Mouse (Mus musculus): ENCODE measurements around the gene Atad3a. TPM values are rescaled to one million over a fixed set of nuclear protein-coding genes. Genes with fewer than 3 reads are reported as not detected.

The Atad3a gene
- total RNA-seq, 1 experiment: 169 TPM

GRCm38 (mm10) chr4:155774280-155774754 is 13.4 kb upstream of the Atad3a start, which contains the start of gene Vwa1:
Vwa1 (minus strand) TSS chr4:155774698.
- Histone ChIP-seq H3K27ac (ENCODE audit: insufficient read depth, low read depth, low read length, poor library complexity, severe bottlenecking) (no peak within 1 kb of the TSS), H3K4me3 (ENCODE audit: insufficient read depth in 1 of 2, low read depth in 1 of 2, low read length in 2 of 2, poor library complexity in 1 of 2, severe bottlenecking in 1 of 2) (peak within 1 kb of the TSS; percentile 49 to 57), H3K4me1 (ENCODE audit: control insufficient read depth in 2 of 2, insufficient read depth in 2 of 2, low read length in 2 of 2, poor library complexity in 1 of 2) (peaks cover 9 to 22% of the 10 kb centered on the region in 2 experiments; a peak in 3 of 4 replicates), H3K9me3 (ENCODE audit: control insufficient read depth, insufficient read depth, low read depth, low read length) (no peaks in the 10 kb centered on the region), H3K36me3 (ENCODE audit: control insufficient read depth, insufficient read depth, low read length, poor library complexity, severe bottlenecking) (no peaks in the 10 kb centered on the region), H3K9ac (ENCODE audit: insufficient read depth, low read depth, low read length, poor library complexity, severe bottlenecking) (0 out of 2 replicates have a peak within 1 kb of the TSS, but pooled peaks have one; percentile 9)
- TF ChIP-seq ZC3H11A (IDR thresholded peaks at IDR 0.05; ENCODE audit: borderline replicate concordance, low read depth, low read length) (no peak), CHD2 (IDR thresholded peaks at IDR 0.05; ENCODE audit: low read depth, low read length) (no peak), HCFC1 (IDR thresholded peaks at IDR 0.05; ENCODE audit: borderline replicate concordance, insufficient read depth, low read length) (no peak), MAFK (IDR thresholded peaks at IDR 0.05; ENCODE audit: insufficient read depth, low read depth, low read length) (no peak)
- in situ Hi-C loops (cut with MboI; ENCODE audit: low sequenced_read_pairs in 2 of 2, unreplicated experiment in 2 of 2): no loop called here
- peak; percentile 78 for DNase-seq (ENCODE audit: low read depth, low spot score)

- in situ Hi-C loops (cut with MboI; ENCODE audit: low sequenced_read_pairs in 2 of 2, unreplicated experiment in 2 of 2): no loop called here
- H3K4me1 ChIP-seq (ENCODE audit: control insufficient read depth in 2 of 2, insufficient read depth in 2 of 2, low read length in 2 of 2, poor library complexity in 1 of 2): peaks cover 9 to 22% of the 10 kb centered on the region in 2 experiments; a peak in 3 of 4 replicates
- TF ChIP-seq MAFK (IDR thresholded peaks at IDR 0.05; ENCODE audit: insufficient read depth, low read depth, low read length) (no peak), HCFC1 (IDR thresholded peaks at IDR 0.05; ENCODE audit: borderline replicate concordance, insufficient read depth, low read length) (no peak), ZNF384 (IDR thresholded peaks at IDR 0.05; ENCODE audit: low read depth, low read length) (no peak), CHD2 (IDR thresholded peaks at IDR 0.05; ENCODE audit: low read depth, low read length) (no peak)
- no peak overlapping the region for H3K27ac ChIP-seq (ENCODE audit: insufficient read depth, low read depth, low read length, poor library complexity, severe bottlenecking)
- no peaks in the 10 kb centered on the region for H3K9me3 ChIP-seq (ENCODE audit: control insufficient read depth, insufficient read depth, low read depth, low read length)
- no peaks in the 10 kb centered on the region for H3K36me3 ChIP-seq (ENCODE audit: control insufficient read depth, insufficient read depth, low read length, poor library complexity, severe bottlenecking)
- no peak for DNase-seq (ENCODE audit: low read depth, low spot score)
- H3K9ac ChIP-seq (ENCODE audit: insufficient read depth, low read depth, low read length, poor library complexity, severe bottlenecking): no peak overlapping the region
- peak overlapping the region; percentile 49 to 57; a peak in 2 of 4 replicates for H3K4me3 ChIP-seq (ENCODE audit: insufficient read depth in 1 of 2, low read depth in 1 of 2, low read length in 2 of 2, poor library complexity in 1 of 2, severe bottlenecking in 1 of 2)
Observed at GRCm38 (mm10) chr4:155773335-155774078, 12.6 kb upstream of the Atad3a start.

GRCm38 (mm10) chr4:155772786-155773185 is 11.9 kb upstream of the Atad3a start:
- Histone ChIP-seq H3K4me1 (ENCODE audit: control insufficient read depth in 2 of 2, insufficient read depth in 2 of 2, low read length in 2 of 2, poor library complexity in 1 of 2) (peaks cover 9 to 22% of the 10 kb centered on the region in 2 experiments; a peak in 3 of 4 replicates), H3K36me3 (ENCODE audit: control insufficient read depth, insufficient read depth, low read length, poor library complexity, severe bottlenecking) (no peaks in the 10 kb centered on the region), H3K27ac (ENCODE audit: insufficient read depth, low read depth, low read length, poor library complexity, severe bottlenecking) (no peak overlapping the region), H3K4me3 (ENCODE audit: insufficient read depth in 1 of 2, low read depth in 1 of 2, low read length in 2 of 2, poor library complexity in 1 of 2, severe bottlenecking in 1 of 2) (no peak overlapping the region), H3K9ac (ENCODE audit: insufficient read depth, low read depth, low read length, poor library complexity, severe bottlenecking) (no peak overlapping the region), H3K9me3 (ENCODE audit: control insufficient read depth, insufficient read depth, low read depth, low read length) (no peaks in the 10 kb centered on the region)
- no peak for DNase-seq (ENCODE audit: low read depth, low spot score)
- in situ Hi-C loops (cut with MboI; ENCODE audit: low sequenced_read_pairs in 2 of 2, unreplicated experiment in 2 of 2): no loop called here
- TF ChIP-seq ZC3H11A (IDR thresholded peaks at IDR 0.05; ENCODE audit: borderline replicate concordance, low read depth, low read length): no peak
- TF ChIP-seq HCFC1 (IDR thresholded peaks at IDR 0.05; ENCODE audit: borderline replicate concordance, insufficient read depth, low read length): no peak
- no peak for TF ChIP-seq CHD2 (IDR thresholded peaks at IDR 0.05; ENCODE audit: low read depth, low read length)
- no peak for TF ChIP-seq MAFK (IDR thresholded peaks at IDR 0.05; ENCODE audit: insufficient read depth, low read depth, low read length)
- TF ChIP-seq ZNF384 (IDR thresholded peaks at IDR 0.05; ENCODE audit: low read depth, low read length): no peak

DNA sequence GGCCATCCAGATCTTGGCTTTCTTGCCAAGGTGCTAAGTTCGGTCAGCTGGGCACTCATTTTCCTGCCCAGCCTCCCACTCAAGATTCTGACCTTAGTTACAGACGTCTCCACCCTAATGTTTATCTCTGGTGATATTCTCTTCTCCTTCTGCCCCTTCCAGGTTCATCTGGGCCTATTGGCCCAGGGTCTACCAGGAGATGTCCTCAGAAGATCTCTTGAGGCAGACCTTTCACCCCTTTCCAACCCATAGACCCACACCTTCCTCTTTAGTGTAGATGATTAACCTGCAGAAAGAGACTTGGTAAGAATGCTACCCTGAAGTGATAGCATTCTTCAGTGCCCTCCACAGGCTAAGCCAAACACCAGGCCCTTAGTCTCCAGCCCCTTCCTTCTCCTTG is 10.8 kb upstream of the Atad3a start:
- DNase-seq (ENCODE audit: low read depth, low spot score): no peak
- Histone ChIP-seq H3K4me1 (ENCODE audit: control insufficient read depth in 2 of 2, insufficient read depth in 2 of 2, low read length in 2 of 2, poor library complexity in 1 of 2) (peaks cover 5 to 17% of the 10 kb centered on the region in 2 experiments; a peak in 3 of 4 replicates), H3K27ac (ENCODE audit: insufficient read depth, low read depth, low read length, poor library complexity, severe bottlenecking) (no peak overlapping the region), H3K9me3 (ENCODE audit: control insufficient read depth, insufficient read depth, low read depth, low read length) (no peaks in the 10 kb centered on the region), H3K36me3 (ENCODE audit: control insufficient read depth, insufficient read depth, low read length, poor library complexity, severe bottlenecking) (no peaks in the 10 kb centered on the region), H3K4me3 (ENCODE audit: insufficient read depth in 1 of 2, low read depth in 1 of 2, low read length in 2 of 2, poor library complexity in 1 of 2, severe bottlenecking in 1 of 2) (no peak overlapping the region), H3K9ac (ENCODE audit: insufficient read depth, low read depth, low read length, poor library complexity, severe bottlenecking) (no peak overlapping the region)
- TF ChIP-seq MAFK (IDR thresholded peaks at IDR 0.05; ENCODE audit: insufficient read depth, low read depth, low read length) (no peak), ZNF384 (IDR thresholded peaks at IDR 0.05; ENCODE audit: low read depth, low read length) (no peak), CHD2 (IDR thresholded peaks at IDR 0.05; ENCODE audit: low read depth, low read length) (no peak), ZC3H11A (IDR thresholded peaks at IDR 0.05; ENCODE audit: borderline replicate concordance, low read depth, low read length) (no peak)
- in situ Hi-C loops (cut with MboI; ENCODE audit: low sequenced_read_pairs in 2 of 2, unreplicated experiment in 2 of 2): no loop called here
